Mouse (Mus musculus) urinary bladder, postnatal 4 days (tissue): Measurements from ENCODE around the gene Defa36.
"Not testable (repeated sequence)": the region's sequence is repeated elsewhere in the genome, so short reads cannot be mapped to it uniquely, and the experiment has no call there.

Experiments used
- DNase-seq, 2 experiments: peaks; one replicate each; pipeline ENCODE4 v3.0.0; 2021 to 2022; ENCODE audit warnings: low spot score in 2 of 2

The Defa36 gene

DNA sequence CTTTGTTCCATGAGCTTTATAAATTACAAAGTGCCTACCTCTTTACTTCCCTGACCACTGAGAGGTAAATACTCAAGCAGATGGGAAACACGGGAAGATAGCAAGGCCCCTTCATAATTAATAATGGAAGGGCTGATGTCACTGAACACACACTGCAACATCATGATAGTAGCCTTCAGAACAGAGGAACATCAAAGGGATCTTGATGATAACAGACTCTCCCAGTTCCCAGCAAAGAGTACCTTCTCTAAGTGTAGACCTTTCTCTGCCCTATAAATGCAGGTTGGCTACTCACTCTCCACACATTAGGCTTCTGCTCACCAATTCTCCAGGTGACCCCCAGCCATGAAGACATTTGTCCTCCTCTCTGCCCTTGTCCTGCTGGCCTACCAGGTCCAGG is at the start of gene Defa36:
TSS of gene Defa36 (plus strand) at position 301 of the 400 bp plus-strand sequence.
- not testable (repeated sequence) for DNase-seq

DNA sequence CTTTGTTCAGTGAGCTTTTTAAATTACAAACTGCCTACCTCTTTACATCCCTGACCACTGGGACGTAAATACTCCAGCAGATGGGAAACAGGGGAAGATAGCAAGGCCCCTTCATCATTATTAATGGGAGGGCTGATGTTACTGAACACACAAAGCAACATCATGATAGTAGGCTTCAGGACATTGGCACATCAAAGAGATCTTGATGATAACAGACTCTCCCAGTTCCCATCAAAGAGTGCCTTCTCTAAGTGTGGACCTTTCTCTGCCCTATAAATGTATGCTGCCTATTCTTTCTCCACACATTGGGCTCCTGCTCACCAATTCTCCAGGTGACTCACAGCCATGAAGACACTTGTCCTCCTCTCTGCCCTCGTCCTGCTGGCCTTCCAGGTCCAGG is 49.0 kb upstream of the Defa36 start, which contains the start of gene Defa2:
TSS of gene Defa2 (plus strand) at position 301 of the 400 bp plus-strand sequence.
- not testable (repeated sequence) for DNase-seq

DNA sequence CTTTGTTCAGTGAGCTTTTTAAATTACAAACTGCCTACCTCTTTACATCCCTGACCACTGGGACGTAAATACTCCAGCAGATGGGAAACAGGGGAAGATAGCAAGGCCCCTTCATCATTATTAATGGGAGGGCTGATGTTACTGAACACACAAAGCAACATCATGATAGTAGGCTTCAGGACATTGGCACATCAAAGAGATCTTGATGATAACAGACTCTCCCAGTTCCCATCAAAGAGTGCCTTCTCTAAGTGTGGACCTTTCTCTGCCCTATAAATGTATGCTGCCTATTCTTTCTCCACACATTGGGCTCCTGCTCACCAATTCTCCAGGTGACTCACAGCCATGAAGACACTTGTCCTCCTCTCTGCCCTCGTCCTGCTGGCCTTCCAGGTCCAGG is 35.7 kb upstream of the Defa36 start, which contains the start of gene Defa33:
TSS of gene Defa33 (plus strand) at position 301 of the 400 bp plus-strand sequence.
- not testable (repeated sequence) for DNase-seq

DNA sequence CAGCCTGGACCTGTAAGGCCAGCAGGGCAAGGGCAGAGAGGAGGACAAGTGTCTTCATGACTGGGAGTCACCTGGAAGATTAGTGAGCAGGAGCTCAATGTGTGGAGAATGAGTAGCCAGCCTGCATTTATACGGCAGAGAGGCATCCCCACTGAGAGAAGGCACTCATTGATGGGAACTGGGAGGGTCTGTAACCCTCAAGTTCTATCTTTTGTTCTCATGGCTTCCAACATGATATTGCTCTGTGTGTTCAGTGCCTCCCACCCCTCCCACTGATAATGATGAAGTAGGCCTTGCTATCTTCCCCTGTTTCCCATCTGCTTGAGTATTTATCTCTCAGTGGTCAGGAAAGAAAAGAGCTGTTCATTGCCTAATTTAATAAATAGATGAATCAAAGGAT is 29.2 kb downstream of the Defa36 start, which contains the start of gene Gm7849:
TSS of gene Gm7849 (minus strand) at position 101 of the 400 bp plus-strand sequence.
- not testable (repeated sequence) for DNase-seq
